Mouse (Mus musculus) central nervous system, embryonic 11.5 days (tissue): ENCODE data around the gene Tgtp2. TPM values are rescaled to one million over a fixed set of nuclear protein-coding genes. Genes with fewer than 3 reads are reported as not detected.

Experiments used
- polyA plus RNA-seq: library from polyadenylated mRNA; depleted of rRNA; stranded (reverse); fragments of >200 nt; gene quantifications from 2 replicates; pipeline ENCODE4 v1.2.3, GENCODE M21; 2012; rRNA removed

The Tgtp2 gene
- polyA plus RNA-seq = not detected in 2 replicates

GRCm38 (mm10) chr11:49063713-49064469 lies at the start of gene Tgtp2:
Tgtp2 (minus strand) TSS chr11:49064206.

DNA sequence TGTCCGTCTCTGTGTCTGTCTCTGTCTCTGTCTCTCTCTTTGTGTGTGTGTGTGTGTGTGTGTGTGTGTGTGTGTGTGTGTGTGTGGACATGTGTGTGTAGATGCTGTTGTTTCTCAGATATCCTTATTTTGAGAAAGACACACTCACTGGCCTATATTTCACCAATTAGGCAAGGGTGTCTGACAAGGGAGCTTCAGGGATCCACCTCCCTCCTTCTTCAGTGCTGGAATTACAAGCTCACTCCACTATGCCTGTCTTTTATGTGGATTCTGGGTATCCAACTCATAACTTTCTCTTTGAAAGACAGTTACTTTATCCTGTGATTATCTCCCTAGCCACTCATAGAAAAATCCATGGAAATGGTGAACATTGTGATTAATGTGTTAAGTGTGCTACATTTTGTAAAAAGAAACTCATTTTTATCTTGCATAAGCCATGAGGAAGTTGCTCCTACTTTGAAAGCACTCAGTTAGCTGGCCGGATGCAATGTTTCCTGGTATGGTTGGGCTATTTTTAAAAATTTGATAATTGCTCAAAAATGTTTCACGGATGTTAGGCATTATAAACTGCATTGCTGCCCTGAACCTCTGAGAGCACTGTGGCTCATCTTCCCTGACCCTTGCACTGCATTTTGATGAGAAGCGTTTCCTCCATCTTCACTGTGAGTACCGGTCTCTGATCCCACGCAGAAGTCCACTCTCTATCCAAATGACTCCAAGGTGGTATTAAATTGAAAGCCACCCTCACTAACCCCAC lies 12.2 kb upstream of the Tgtp2 start, which contains the start of gene Ifi47:
Ifi47 (plus strand) TSS at position 587 of the 757 bp plus-strand sequence.

GRCm38 (mm10) chr11:49051093-49051891 lies 12.7 kb downstream of the Tgtp2 start, which contains the start of gene 9930111J21Rik2:
9930111J21Rik2 (minus strand) TSS chr11:49051242.

Other genes starting within 250 kb of the Tgtp2 start
- 41.2 and 55.9 TPM in 2 replicates for gene Trim41, start 246.9 kb downstream of the Tgtp2 start, polyA plus RNA-seq
- 1.3 and 1.5 TPM in 2 replicates for gene Trim7, start 238.1 kb downstream of the Tgtp2 start, polyA plus RNA-seq
- 24.0 and 57.0 TPM in 2 replicates for gene Gm12184, start 237.6 kb downstream of the Tgtp2 start, polyA plus RNA-seq
- 1.5 and 2.2 TPM in 2 replicates for gene Irgm1, start 192.5 kb downstream of the Tgtp2 start, polyA plus RNA-seq
- gene Gm5431, start 162.0 kb downstream of the Tgtp2 start, polyA plus RNA-seq = 0.12 and 0.13 TPM in 2 replicates
- gene Psme2b, start 118.0 kb downstream of the Tgtp2 start, polyA plus RNA-seq = 0.58 and 1.1 TPM in 2 replicates
- 0.02 and 0.06 TPM in 2 replicates for gene Olfr56, start 85.3 kb downstream of the Tgtp2 start, polyA plus RNA-seq
- 0.18 and 0.27 TPM in 2 replicates for gene 9930111J21Rik1, start 84.8 kb downstream of the Tgtp2 start, polyA plus RNA-seq
- gene Gm12185, start 72.0 kb downstream of the Tgtp2 start, polyA plus RNA-seq = not detected in 2 replicates
- gene Tgtp1, start 70.0 kb downstream of the Tgtp2 start, polyA plus RNA-seq = not detected in 2 replicates
- gene 9930111J21Rik2, start 13.0 kb downstream of the Tgtp2 start, polyA plus RNA-seq = 0.10 and 0.29 TPM in 2 replicates
- gene Ifi47, start 12.4 kb upstream of the Tgtp2 start, polyA plus RNA-seq = 0.55 and 0.89 TPM in 2 replicates
- not detected in 2 replicates for gene Olfr1396, start 50.7 kb upstream of the Tgtp2 start, polyA plus RNA-seq
- gene Olfr1395, start 78.1 kb upstream of the Tgtp2 start, polyA plus RNA-seq = not detected in 2 replicates
- gene Olfr1394, start 90.2 kb upstream of the Tgtp2 start, polyA plus RNA-seq = not detected in 2 replicates
- gene Btnl9, start 123.0 kb upstream of the Tgtp2 start, polyA plus RNA-seq = 0.21 and 0.44 TPM in 2 replicates
- gene Zfp62, start 139.1 kb upstream of the Tgtp2 start, polyA plus RNA-seq = 34.9 and 45.0 TPM in 2 replicates
- gene Mgat1, start 180.0 kb upstream of the Tgtp2 start, polyA plus RNA-seq = 43.1 and 45.5 TPM in 2 replicates
- 0.06 and 0.17 TPM in 2 replicates for gene Olfr1393, start 214.1 kb upstream of the Tgtp2 start, polyA plus RNA-seq
- 0.05 and 0.20 TPM in 2 replicates for gene Olfr1392, start 221.1 kb upstream of the Tgtp2 start, polyA plus RNA-seq
- gene Olfr10, start 240.5 kb upstream of the Tgtp2 start, polyA plus RNA-seq = not detected in 2 replicates